Mouse (Mus musculus): ENCODE data around the gene Agl. TPM values are rescaled to one million over a fixed set of nuclear protein-coding genes. Genes with fewer than 3 reads are reported as not detected.
"Not testable (repeated sequence)": the region's sequence is repeated elsewhere in the genome, so short reads cannot be mapped to it uniquely, and the experiment has no call there.

Gene Agl
- total RNA-seq, 2 experiments from 2014 or later = 26.2 to 29.3 TPM

GRCm38 (mm10) chr3:116752818-116753217, 55.1 kb downstream of the Agl start:
- no peak for DNase-seq (ENCODE audit: extremely low spot score in 1 of 2, low spot score in 1 of 2)

- peak in 1 of 2 experiments; percentile 52 for DNase-seq (ENCODE audit: extremely low spot score in 1 of 2, low spot score in 1 of 2)
Observed at GRCm38 (mm10) chr3:116751191-116751860, 56.6 kb downstream of the Agl start.

GRCm38 (mm10) chr3:116748391-116749170, 59.4 kb downstream of the Agl start:
- DNase-seq (ENCODE audit: extremely low spot score in 1 of 2, low spot score in 1 of 2) = peak in 1 of 2 experiments; percentile 61

GRCm38 (mm10) chr3:116747648-116748047, 60.3 kb downstream of the Agl start:
- DNase-seq (ENCODE audit: extremely low spot score in 1 of 2, low spot score in 1 of 2) = not testable (repeated sequence)

GRCm38 (mm10) chr3:116740963-116741362, 67.0 kb downstream of the Agl start:
- DNase-seq (ENCODE audit: extremely low spot score in 1 of 2, low spot score in 1 of 2) = no peak

GRCm38 (mm10) chr3:116740106-116740505, 67.9 kb downstream of the Agl start:
- no peak for DNase-seq (ENCODE audit: extremely low spot score in 1 of 2, low spot score in 1 of 2)

- no peak for DNase-seq (ENCODE audit: extremely low spot score in 1 of 2, low spot score in 1 of 2)
Observed at GRCm38 (mm10) chr3:116737326-116737731, 70.6 kb downstream of the Agl start.

- DNase-seq (ENCODE audit: extremely low spot score in 1 of 2, low spot score in 1 of 2) = no peak
Observed at GRCm38 (mm10) chr3:116729483-116730174, 78.3 kb downstream of the Agl start.

- no peak for DNase-seq (ENCODE audit: extremely low spot score in 1 of 2, low spot score in 1 of 2)
Observed at GRCm38 (mm10) chr3:116726807-116727206, 81.2 kb downstream of the Agl start.

GRCm38 (mm10) chr3:116723496-116724481, 84.2 kb downstream of the Agl start:
- no peak for DNase-seq (ENCODE audit: extremely low spot score in 1 of 2, low spot score in 1 of 2)

GRCm38 (mm10) chr3:116722980-116723379, 85.0 kb downstream of the Agl start:
- DNase-seq (ENCODE audit: extremely low spot score in 1 of 2, low spot score in 1 of 2) = no peak

GRCm38 (mm10) chr3:116718951-116719350, 89.0 kb downstream of the Agl start:
- no peak for DNase-seq (ENCODE audit: extremely low spot score in 1 of 2, low spot score in 1 of 2)

- no peak for DNase-seq (ENCODE audit: extremely low spot score in 1 of 2, low spot score in 1 of 2)
Observed at GRCm38 (mm10) chr3:116713031-116713430, 94.9 kb downstream of the Agl start.

GRCm38 (mm10) chr3:116712436-116712881, 95.5 kb downstream of the Agl start, which contains the start of gene Slc35a3:
Gene Slc35a3, minus strand, starts transcription at chr3:116712831.
- DNase-seq (ENCODE audit: extremely low spot score in 1 of 2, low spot score in 1 of 2) = peak in 1 of 2 experiments; percentile 18

GRCm38 (mm10) chr3:116711624-116712435, 96.1 kb downstream of the Agl start:
- DNase-seq (ENCODE audit: extremely low spot score in 1 of 2, low spot score in 1 of 2) = peak; percentile 79 to 82

GRCm38 (mm10) chr3:116710941-116711340, 97.0 kb downstream of the Agl start:
- DNase-seq (ENCODE audit: extremely low spot score in 1 of 2, low spot score in 1 of 2) = no peak

- DNase-seq (ENCODE audit: extremely low spot score in 1 of 2, low spot score in 1 of 2) = no peak
Observed at GRCm38 (mm10) chr3:116705637-116706204, 102.2 kb downstream of the Agl start.

- no peak for DNase-seq (ENCODE audit: extremely low spot score in 1 of 2, low spot score in 1 of 2)
Observed at GRCm38 (mm10) chr3:116703835-116704234, 104.1 kb downstream of the Agl start.

All from layer of hippocampus, postnatal 25 days (tissue).